Mouse (Mus musculus): ENCODE measurements around the gene Nsrp1.

- TF ChIP-seq CTCF (IDR thresholded peaks at IDR 0.05; ENCODE audit: borderline replicate concordance, insufficient read depth, low read length) (no peak), POLR2A (IDR thresholded peaks at IDR 0.05; ENCODE audit: low read depth, low read length) (no peak)
Observed at GRCm38 (mm10) chr11:77010762-77011475, 67.3 kb downstream of the Nsrp1 start.
